Mouse (Mus musculus): ENCODE measurements around the gene Smc6. TPM values are rescaled to one million over a fixed set of nuclear protein-coding genes. Genes with fewer than 3 reads are reported as not detected.

Gene Smc6
- polyA plus RNA-seq, 1 experiment from 2014 or later, result 99.3 TPM

- Histone ChIP-seq H3K9me3 (ENCODE audit: control insufficient read depth, low read length) (no peaks in the 10 kb centered on the region), H3K4me3 (ENCODE audit: low read length) (no peak overlapping the region), H3K36me3 (ENCODE audit: control insufficient read depth, insufficient read depth, low read length) (no peaks in the 10 kb centered on the region), H3K9ac (ENCODE audit: low read depth, low read length) (no peak overlapping the region), H3K4me2 (ENCODE audit: low read length) (no peak overlapping the region), H3K4me1 (ENCODE audit: control insufficient read depth, insufficient read depth, low read depth, low read length) (no peaks in the 10 kb centered on the region), H3K27ac (ENCODE audit: low read depth, low read length) (no peak overlapping the region), H3K27me3 (replicated peaks; ENCODE audit: control insufficient read depth, insufficient read depth, low read length) (no peaks in the 10 kb centered on the region)
- 79% methylated on average over 5 of the region's 5 CpGs for WGBS
- no peak for ATAC-seq
These were observed 39.0 kb upstream of the Smc6 start for GRCm38 (mm10) chr12:11226529-11227268.

GRCm38 (mm10) chr12:11230267-11230666 is 35.4 kb upstream of the Smc6 start:
- 74% methylated on average over 2 of the region's 2 CpGs for WGBS
- no peak for ATAC-seq
- no peak overlapping the region for H3K27ac ChIP-seq (ENCODE audit: low read depth, low read length)

GRCm38 (mm10) chr12:11235996-11236395 is 29.7 kb upstream of the Smc6 start:
- Histone ChIP-seq H3K27ac (ENCODE audit: low read depth, low read length) (no peak overlapping the region), H3K27me3 (replicated peaks; ENCODE audit: control insufficient read depth, insufficient read depth, low read length) (no peaks in the 10 kb centered on the region), H3K9me3 (ENCODE audit: control insufficient read depth, low read length) (no peaks in the 10 kb centered on the region), H3K9ac (ENCODE audit: low read depth, low read length) (no peak overlapping the region), H3K36me3 (ENCODE audit: control insufficient read depth, insufficient read depth, low read length) (no peaks in the 10 kb centered on the region), H3K4me1 (ENCODE audit: control insufficient read depth, insufficient read depth, low read depth, low read length) (no peaks in the 10 kb centered on the region), H3K4me2 (ENCODE audit: low read length) (no peak overlapping the region), H3K4me3 (ENCODE audit: low read length) (no peak overlapping the region)
- ATAC-seq, result no peak
- 73% methylated on average over 2 of the region's 2 CpGs for WGBS

More at GRCm38 (mm10) chr12:11230267-11230666, 35.4 kb upstream of the Smc6 start:
- H3K9ac ChIP-seq (ENCODE audit: low read depth, low read length), result no peak overlapping the region
- no peak overlapping the region for H3K4me2 ChIP-seq (ENCODE audit: low read length)
- H3K4me3 ChIP-seq (ENCODE audit: low read length), result no peak overlapping the region
- no peaks in the 10 kb centered on the region for H3K36me3 ChIP-seq (ENCODE audit: control insufficient read depth, insufficient read depth, low read length)
- no peaks in the 10 kb centered on the region for H3K27me3 ChIP-seq (replicated peaks; ENCODE audit: control insufficient read depth, insufficient read depth, low read length)
- H3K4me1 ChIP-seq (ENCODE audit: control insufficient read depth, insufficient read depth, low read depth, low read length), result no peaks in the 10 kb centered on the region
- no peaks in the 10 kb centered on the region for H3K9me3 ChIP-seq (ENCODE audit: control insufficient read depth, low read length)

GRCm38 (mm10) chr12:11247460-11247859 is 18.2 kb upstream of the Smc6 start:
- Histone ChIP-seq H3K4me3 (ENCODE audit: low read length) (no peak overlapping the region), H3K36me3 (ENCODE audit: control insufficient read depth, insufficient read depth, low read length) (no peaks in the 10 kb centered on the region), H3K9me3 (ENCODE audit: control insufficient read depth, low read length) (no peaks in the 10 kb centered on the region), H3K4me2 (ENCODE audit: low read length) (no peak overlapping the region), H3K27ac (ENCODE audit: low read depth, low read length) (no peak overlapping the region), H3K27me3 (replicated peaks; ENCODE audit: control insufficient read depth, insufficient read depth, low read length) (no peaks in the 10 kb centered on the region), H3K4me1 (ENCODE audit: control insufficient read depth, insufficient read depth, low read depth, low read length) (no peaks in the 10 kb centered on the region), H3K9ac (ENCODE audit: low read depth, low read length) (no peak overlapping the region)
- WGBS, result 100% methylated on average over 1 of the region's 1 CpGs
- ATAC-seq, result no peak

GRCm38 (mm10) chr12:11250322-11250721 is 15.4 kb upstream of the Smc6 start:
- Histone ChIP-seq H3K4me2 (ENCODE audit: low read length) (no peak overlapping the region), H3K4me1 (ENCODE audit: control insufficient read depth, insufficient read depth, low read depth, low read length) (no peaks in the 10 kb centered on the region), H3K27ac (ENCODE audit: low read depth, low read length) (no peak overlapping the region), H3K4me3 (ENCODE audit: low read length) (no peak overlapping the region), H3K36me3 (ENCODE audit: control insufficient read depth, insufficient read depth, low read length) (no peaks in the 10 kb centered on the region), H3K9ac (ENCODE audit: low read depth, low read length) (no peak overlapping the region), H3K27me3 (replicated peaks; ENCODE audit: control insufficient read depth, insufficient read depth, low read length) (no peaks in the 10 kb centered on the region), H3K9me3 (ENCODE audit: control insufficient read depth, low read length) (no peaks in the 10 kb centered on the region)
- 83% methylated on average over 3 of the region's 3 CpGs for WGBS
- no peak for ATAC-seq

GRCm38 (mm10) chr12:11264895-11265294 is 791 bp upstream of the Smc6 start:
- H3K9ac ChIP-seq (ENCODE audit: low read depth, low read length), result peak overlapping the region; percentile 98
- no peaks in the 10 kb centered on the region for H3K27me3 ChIP-seq (replicated peaks; ENCODE audit: control insufficient read depth, insufficient read depth, low read length)
- H3K4me3 ChIP-seq (ENCODE audit: low read length), result peak overlapping the region; percentile 95
- 5% methylated on average over 13 of the region's 13 CpGs for WGBS
- peak overlapping the region; percentile 99 for H3K4me2 ChIP-seq (ENCODE audit: low read length)
- H3K9me3 ChIP-seq (ENCODE audit: control insufficient read depth, low read length), result no peaks in the 10 kb centered on the region
- H3K27ac ChIP-seq (ENCODE audit: low read depth, low read length), result no peak overlapping the region
- ATAC-seq, result no peak
- peaks cover 31% of the 10 kb centered on the region for H3K4me1 ChIP-seq (ENCODE audit: control insufficient read depth, insufficient read depth, low read depth, low read length)
- H3K36me3 ChIP-seq (ENCODE audit: control insufficient read depth, insufficient read depth, low read length), result no peaks in the 10 kb centered on the region

- Histone ChIP-seq H3K36me3 (ENCODE audit: control insufficient read depth, insufficient read depth, low read length) (no peaks in the 10 kb centered on the region), H3K4me2 (ENCODE audit: low read length) (peak overlapping the region; percentile 90), H3K27me3 (replicated peaks; ENCODE audit: control insufficient read depth, insufficient read depth, low read length) (no peaks in the 10 kb centered on the region), H3K4me1 (ENCODE audit: control insufficient read depth, insufficient read depth, low read depth, low read length) (peaks cover 31% of the 10 kb centered on the region), H3K4me3 (ENCODE audit: low read length) (peak overlapping the region; percentile 95), H3K9ac (ENCODE audit: low read depth, low read length) (peak overlapping the region; percentile 98), H3K9me3 (ENCODE audit: control insufficient read depth, low read length) (no peaks in the 10 kb centered on the region), H3K27ac (ENCODE audit: low read depth, low read length) (peak overlapping the region; percentile 93)
- WGBS, result under 1% methylated on average over 31 of the region's 51 CpGs
- peak; percentile 83 for ATAC-seq
These were observed 748 bp downstream of the Smc6 start for GRCm38 (mm10) chr12:11266282-11266985.

GRCm38 (mm10) chr12:11267030-11267429 is 1.3 kb downstream of the Smc6 start:
- Histone ChIP-seq H3K27ac (ENCODE audit: low read depth, low read length) (peak overlapping the region; percentile 93; the same call in 1 of the 2 replicates), H3K9ac (ENCODE audit: low read depth, low read length) (peak overlapping the region; percentile 98; the same call in 1 of the 2 replicates), H3K4me2 (ENCODE audit: low read length) (peak overlapping the region; percentile 90), H3K27me3 (replicated peaks; ENCODE audit: control insufficient read depth, insufficient read depth, low read length) (no peaks in the 10 kb centered on the region), H3K9me3 (ENCODE audit: control insufficient read depth, low read length) (no peaks in the 10 kb centered on the region), H3K36me3 (ENCODE audit: control insufficient read depth, insufficient read depth, low read length) (no peaks in the 10 kb centered on the region), H3K4me1 (ENCODE audit: control insufficient read depth, insufficient read depth, low read depth, low read length) (peaks cover 31% of the 10 kb centered on the region), H3K4me3 (ENCODE audit: low read length) (peak overlapping the region; percentile 95)
- 3% methylated on average over 4 of the region's 4 CpGs for WGBS
- no peak for ATAC-seq

- no peak for ATAC-seq
- no peaks in the 10 kb centered on the region for H3K27me3 ChIP-seq (replicated peaks; ENCODE audit: control insufficient read depth, insufficient read depth, low read length)
- no peak overlapping the region for H3K9ac ChIP-seq (ENCODE audit: low read depth, low read length)
- peaks cover 3% of the 10 kb centered on the region; the same call in 1 of the 2 replicates for H3K36me3 ChIP-seq (ENCODE audit: control insufficient read depth, insufficient read depth, low read length)
- no peak overlapping the region for H3K4me2 ChIP-seq (ENCODE audit: low read length)
- no peaks in the 10 kb centered on the region for H3K9me3 ChIP-seq (ENCODE audit: control insufficient read depth, low read length)
- H3K27ac ChIP-seq (ENCODE audit: low read depth, low read length), result no peak overlapping the region
- WGBS, result 94% methylated on average over 4 of the region's 4 CpGs
- H3K4me3 ChIP-seq (ENCODE audit: low read length), result no peak overlapping the region
- H3K4me1 ChIP-seq (ENCODE audit: control insufficient read depth, insufficient read depth, low read depth, low read length), result peaks cover 13% of the 10 kb centered on the region
These were observed 6.9 kb downstream of the Smc6 start for GRCm38 (mm10) chr12:11272568-11272967.
